ENCODE assay signal across 13 mouse cellular contexts in genomic region chr6:136964609-136965510, GRCm38 (mm10). TPM values are rescaled to one million over a fixed set of nuclear protein-coding genes. Genes with fewer than 3 reads are reported as not detected.
DNase-seq lines count a peak whose midpoint lies in the region; ATAC-seq and TF ChIP-seq lines count a peak whose summit lies in the region.
"Had no signal": no experiment of that assay in that cellular context is flagged by ENCODE, and none has a peak within 500 bp of the region (broad histone marks: within the 10 kb centered on the region; RNA-seq: fewer than 3 reads in every experiment).

No protein-coding gene starts in this region.

- H3K9me3 ChIP-seq in intestine, embryonic 14.5 days (ENCODE audit: control insufficient read depth, low read length), result no peaks in the 10 kb centered on the region
- H3K9me3 ChIP-seq in intestine, embryonic 15.5 days, result no peaks in the 10 kb centered on the region
- H3K9me3 ChIP-seq in limb, embryonic 14.5 days (ENCODE audit: control insufficient read depth, low read length), result no peaks in the 10 kb centered on the region
- H3K9me3 ChIP-seq: embryonic facial prominence, embryonic 15.5 days; midbrain, embryonic 10.5 days had no signal

- H3K36me3 ChIP-seq in intestine, embryonic 14.5 days (ENCODE audit: control insufficient read depth, insufficient read depth, low read length), result no peaks in the 10 kb centered on the region
- H3K36me3 ChIP-seq in intestine, embryonic 15.5 days, result no peaks in the 10 kb centered on the region
- H3K36me3 ChIP-seq in limb, embryonic 14.5 days (ENCODE audit: control insufficient read depth, insufficient read depth, low read length), result no peaks in the 10 kb centered on the region
- H3K36me3 ChIP-seq: embryonic facial prominence, embryonic 15.5 days; midbrain, embryonic 10.5 days had no signal

- peaks cover 4% of the 10 kb centered on the region; the same call in 1 of the 2 replicates for H3K4me1 ChIP-seq in intestine, embryonic 14.5 days (replicated peaks; ENCODE audit: control insufficient read depth, insufficient read depth, low read length)
- H3K4me1 ChIP-seq in intestine, embryonic 15.5 days (replicated peaks), result no peaks in the 10 kb centered on the region
- H3K4me1 ChIP-seq in limb, embryonic 14.5 days (ENCODE audit: control insufficient read depth, insufficient read depth, low read length), result peaks cover 3% of the 10 kb centered on the region; the same call in 1 of the 2 replicates
- H3K4me1 ChIP-seq: midbrain, embryonic 10.5 days had no signal

- no peak overlapping the region for H3K4me3 ChIP-seq in intestine, embryonic 14.5 days (ENCODE audit: low read depth, low read length)
- no peak overlapping the region for H3K4me3 ChIP-seq in intestine, embryonic 15.5 days (replicated peaks)
- H3K4me3 ChIP-seq in limb, embryonic 14.5 days (replicated peaks; ENCODE audit: low read length), result no peak overlapping the region
- H3K4me3 ChIP-seq: embryonic facial prominence, embryonic 15.5 days; midbrain, embryonic 10.5 days had no signal

- no peak overlapping the region for H3K9ac ChIP-seq in intestine, embryonic 14.5 days (ENCODE audit: low read length)
- H3K9ac ChIP-seq in intestine, embryonic 15.5 days, result no peak overlapping the region
- no peak overlapping the region for H3K9ac ChIP-seq in limb, embryonic 14.5 days (ENCODE audit: low read depth, low read length, severe bottlenecking)
- H3K9ac ChIP-seq: embryonic facial prominence, embryonic 15.5 days had no signal

- no peak for TF ChIP-seq POLR2A in limb, embryonic 14.5 days (IDR thresholded peaks at IDR 0.05; ENCODE audit: borderline replicate concordance, extremely low read depth, insufficient read depth, insufficient read length)

- H3K4me2 ChIP-seq in intestine, embryonic 14.5 days (ENCODE audit: low read length), result no peak overlapping the region
- no peak overlapping the region for H3K4me2 ChIP-seq in intestine, embryonic 15.5 days (replicated peaks)
- H3K4me2 ChIP-seq in limb, embryonic 14.5 days (replicated peaks; ENCODE audit: low read depth, low read length, severe bottlenecking), result no peak overlapping the region
- H3K4me2 ChIP-seq: embryonic facial prominence, embryonic 15.5 days had no signal

- 61% methylated on average over 13 of the region's 13 CpGs for WGBS in intestine, embryonic 14.5 days
- 62% methylated on average over 13 of the region's 13 CpGs for WGBS in intestine, embryonic 15.5 days
- WGBS in limb, embryonic 14.5 days, result 54% methylated on average over 13 of the region's 13 CpGs

- H3K27ac ChIP-seq in intestine, embryonic 14.5 days (ENCODE audit: low read depth), result no peak overlapping the region
- no peak overlapping the region for H3K27ac ChIP-seq in intestine, embryonic 15.5 days
- H3K27ac ChIP-seq in limb, embryonic 14.5 days (replicated peaks; ENCODE audit: low read depth, low read length), result no peak overlapping the region
- H3K27ac ChIP-seq: embryonic facial prominence, embryonic 15.5 days; midbrain, embryonic 10.5 days had no signal

- DNase-seq in intestine, embryonic 14.5 days (ENCODE audit: low spot score), result peak; percentile 43
- DNase-seq in CD4-positive, CD25-positive, alpha-beta regulatory T cell, adult 2 months (ENCODE audit: low read depth, low spot score), result peak; percentile 75
- peak; percentile 9 for DNase-seq in limb, embryonic 14.5 days (ENCODE audit: low spot score)
- DNase-seq in natural killer cell, adult 2 months (ENCODE audit: low spot score in 2 of 2), result peak; percentile 75
- no peak for DNase-seq in urinary bladder, postnatal 10 days (ENCODE audit: low spot score)
- no peak for DNase-seq in MN1 (ENCODE audit: low spot score)
- no peak for DNase-seq in cerebellum, adult 11-12 months
- DNase-seq: cerebellum, adult 9-10 months; kidney, adult 11 months had no signal

- no peaks in the 10 kb centered on the region for H3K27me3 ChIP-seq in intestine, embryonic 14.5 days (replicated peaks; ENCODE audit: control insufficient read depth, insufficient read depth, low read length)
- H3K27me3 ChIP-seq in intestine, embryonic 15.5 days (replicated peaks), result no peaks in the 10 kb centered on the region
- no peaks in the 10 kb centered on the region for H3K27me3 ChIP-seq in limb, embryonic 14.5 days (ENCODE audit: control insufficient read depth, insufficient read depth, low read length)
- H3K27me3 ChIP-seq: embryonic facial prominence, embryonic 15.5 days had no signal

- ATAC-seq in intestine, embryonic 14.5 days (replicated peaks; ENCODE audit: low FRiP score, low TSS enrichment, low read depth), result no peak
- ATAC-seq in intestine, embryonic 15.5 days, result no peak
- ATAC-seq in limb, embryonic 14.5 days (ENCODE audit: low FRiP score, low read depth), result no peak

RNA-seq across cellular contexts. Expression of gene Arhgdib, which starts 23.2 kb away (rescaled TPM):
- polyA plus RNA-seq in intestine, embryonic 14.5 days (2014; fragmentation: Nextera tagmentation; extraction: Ambion mirVana), result 57.9 and 60.1 TPM in 2 replicates
- 44.5 and 47.8 TPM in 2 replicates for polyA plus RNA-seq in intestine, embryonic 15.5 days (2015; fragmentation: Nextera tagmentation; extraction: Ambion mirVana)
- 104 TPM in 2 replicates for polyA plus RNA-seq in limb, embryonic 14.5 days (2012; rRNA removed)
- 147 and 149 TPM in 2 replicates for polyA plus RNA-seq in limb, embryonic 14.5 days (2014; fragmentation: Nextera tagmentation; extraction: Ambion mirVana)

RNA-seq across cellular contexts. Expression of gene Pde6h, which starts 41.2 kb away (rescaled TPM):
- 1.1 TPM in 1 of 2 replicates, not detected in the other for polyA plus RNA-seq in intestine, embryonic 14.5 days (2014; fragmentation: Nextera tagmentation; extraction: Ambion mirVana)
- not detected in 2 replicates for polyA plus RNA-seq in intestine, embryonic 15.5 days (2015; fragmentation: Nextera tagmentation; extraction: Ambion mirVana)
- 0.12 and 0.20 TPM in 2 replicates for polyA plus RNA-seq in limb, embryonic 14.5 days (2012; rRNA removed)
- 0.23 TPM in 1 of 2 replicates, not detected in the other for polyA plus RNA-seq in limb, embryonic 14.5 days (2014; fragmentation: Nextera tagmentation; extraction: Ambion mirVana)
- polyA plus RNA-seq: embryonic facial prominence, embryonic 15.5 days; heart, embryonic 14.5 days; midbrain, embryonic 10.5 days had no signal

RNA-seq across cellular contexts. Expression of gene Erp27, which starts 42.9 kb away (rescaled TPM):
- 1.1 and 6.0 TPM in 2 replicates for polyA plus RNA-seq in intestine, embryonic 14.5 days (2014; fragmentation: Nextera tagmentation; extraction: Ambion mirVana)
- 14.6 and 37.0 TPM in 2 replicates for polyA plus RNA-seq in intestine, embryonic 15.5 days (2015; fragmentation: Nextera tagmentation; extraction: Ambion mirVana)
- polyA plus RNA-seq in limb, embryonic 14.5 days (2012; rRNA removed), result 0.52 and 0.59 TPM in 2 replicates
- 0.55 and 0.69 TPM in 2 replicates for polyA plus RNA-seq in limb, embryonic 14.5 days (2014; fragmentation: Nextera tagmentation; extraction: Ambion mirVana)
- polyA plus RNA-seq: midbrain, embryonic 10.5 days had no signal

Comparison
In these comparisons a context has a peak if more than half of its experiments do, and no peak if none do; other contexts are left out.
1. DNase-seq: peak in intestine, embryonic 14.5 days (single experiment), CD4-positive, CD25-positive, alpha-beta regulatory T cell, adult 2 months (single experiment), limb, embryonic 14.5 days (single experiment) and natural killer cell, adult 2 months (2 of 2); none in urinary bladder, postnatal 10 days (single experiment), MN1 (single experiment) and cerebellum, adult 11-12 months (single experiment).